Mouse (Mus musculus) olfactory bulb, adult 2 months (tissue): ENCODE results near the gene Parm1.

ENCODE experiments used
- CTCF ChIP-seq: fragments of 200-500 bp; IDR thresholded peaks from 2 replicates; pipeline ENCODE4 v1.5.1; 2012; ENCODE audit warnings: low read depth, mild to moderate bottlenecking, low read length, moderate library complexity; ENCODE audit not compliant: insufficient read depth
- POLR2A ChIP-seq: fragments of 200-500 bp; IDR thresholded peaks from 2 replicates; pipeline ENCODE4 v1.6.1; 2012; ENCODE audit warnings: mild to moderate bottlenecking, low read depth, low read length, moderate library complexity; ENCODE audit not compliant: insufficient read depth

DNA sequence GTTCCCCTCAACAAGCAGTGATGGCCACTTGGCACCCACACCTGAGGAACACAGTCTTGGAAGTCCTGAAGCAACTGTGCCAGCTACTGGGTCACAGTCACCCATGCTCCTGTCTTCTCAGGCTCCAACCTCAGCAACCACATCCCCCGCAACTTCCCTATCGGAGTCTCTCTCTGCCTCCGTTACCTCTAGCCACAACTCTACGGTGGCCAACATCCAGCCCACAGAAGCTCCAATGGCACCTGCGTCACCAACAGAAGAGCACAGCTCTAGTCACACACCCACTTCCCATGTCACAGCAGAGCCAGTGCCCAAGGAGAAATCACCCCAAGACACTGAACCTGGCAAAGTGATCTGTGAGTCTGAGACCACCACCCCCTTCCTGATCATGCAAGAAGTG, 76.7 kb downstream of the Parm1 start:
- TF ChIP-seq CTCF (no peak), POLR2A (no peak)
